Mouse (Mus musculus): Measurements from ENCODE around the gene Creb3l4.

DNA sequence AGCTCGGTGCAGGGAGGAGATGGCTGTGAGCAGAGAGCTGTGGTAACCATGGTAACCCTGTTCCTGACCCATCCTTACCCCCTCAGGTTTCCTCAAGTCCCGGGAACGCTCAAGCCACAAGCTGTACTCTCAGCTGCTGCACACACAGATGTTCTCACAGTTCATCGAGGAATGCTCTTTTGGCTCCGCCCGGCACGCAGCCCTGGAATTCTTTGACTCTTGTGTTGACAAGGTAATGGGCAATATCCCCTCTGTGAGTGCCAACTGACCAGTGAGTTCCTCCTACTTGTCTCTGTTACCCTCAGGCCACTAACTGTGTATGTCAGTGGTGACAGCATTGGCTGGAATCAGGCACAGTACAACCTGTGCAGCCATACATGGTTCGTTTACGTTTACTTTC lies 28.9 kb upstream of the Creb3l4 start:
- TF ChIP-seq CTCF (conservative IDR thresholded peaks at IDR 0.05 in 1 of 2, IDR thresholded peaks at IDR 0.05 in 1 of 2; ENCODE audit: low read depth in 2 of 2, low read length in 2 of 2), result no peak
- TF ChIP-seq USF2 (conservative IDR thresholded peaks at IDR 0.05; ENCODE audit: low read depth, low read length), result no peak
- no peak for TF ChIP-seq GABPA (IDR thresholded peaks at IDR 0.05; ENCODE audit: insufficient replicate concordance, low read depth, low read length)
- no peak for TF ChIP-seq EP300 (IDR thresholded peaks at IDR 0.05; ENCODE audit: low read length)
- TF ChIP-seq USF1 (IDR thresholded peaks at IDR 0.05; ENCODE audit: low read depth, low read length), result no peak
- TF ChIP-seq ZNF384 (IDR thresholded peaks at IDR 0.05; ENCODE audit: low read depth, low read length), result no peak
- TF ChIP-seq CHD1 (IDR thresholded peaks at IDR 0.05; ENCODE audit: low read depth, low read length), result no peak
- TF ChIP-seq ELF1 (IDR thresholded peaks at IDR 0.05; ENCODE audit: low read depth, low read length), result no peak
- TF ChIP-seq POLR2A (IDR thresholded peaks at IDR 0.05; ENCODE audit: low read depth, low read length), result no peak
- TF ChIP-seq ZKSCAN1 (IDR thresholded peaks at IDR 0.05; ENCODE audit: borderline replicate concordance, low read depth, low read length), result no peak
